Mouse (Mus musculus) midbrain, embryonic 16.5 days (tissue): ENCODE measurements at regions not wholly inside any gene's neighbourhood (a gene's known extent, or its start where the extent isn't known, plus 50 kb on each side); places are given as distances from the start of the nearest gene placed in this dataset.

Experiments
- ATAC-seq: fragments of 200-750 bp; cut with Nextera tagmentation; 2 replicates; pipeline ENCODE4 v1.8.0; 2017; ENCODE audit warnings: moderate TSS enrichment
- H3K27ac ChIP-seq: fragments of 300-500 bp; sonication (generic); 2 replicates; pipeline ENCODE4 v1.5.1; 2014; ENCODE audit warnings: mild to moderate bottlenecking, low read length, mixed read lengths
- H3K27me3 ChIP-seq: fragments of 300-500 bp; sonication (generic); 2 replicates; pipeline ENCODE4 v1.6.1; 2014; ENCODE audit warnings: low read depth, low read length, mixed read lengths; ENCODE audit not compliant: control insufficient read depth, insufficient read depth
- H3K36me3 ChIP-seq: fragments of 300-500 bp; sonication (generic); 2 replicates; pipeline ENCODE4 v1.6.1; 2014; ENCODE audit warnings: mild to moderate bottlenecking, low read length, moderate library complexity, mixed read lengths; ENCODE audit not compliant: control insufficient read depth, insufficient read depth
- H3K4me1 ChIP-seq: fragments of 300-500 bp; sonication (generic); 2 replicates; pipeline ENCODE4 v1.6.1; 2014; ENCODE audit warnings: mild to moderate bottlenecking, low read length, mixed read lengths; ENCODE audit not compliant: control insufficient read depth, insufficient read depth
- H3K4me2 ChIP-seq: fragments of 300-500 bp; sonication (generic); 2 replicates; pipeline ENCODE4 v1.6.1; 2014; ENCODE audit warnings: mild to moderate bottlenecking, low read length, mixed read lengths
- H3K4me3 ChIP-seq: fragments of 300-500 bp; sonication (generic); 2 replicates; pipeline ENCODE4 v1.5.1; 2014; ENCODE audit warnings: low read depth, mild to moderate bottlenecking, low read length, moderate library complexity, mixed read lengths
- H3K9ac ChIP-seq: fragments of 300-500 bp; sonication (generic); 2 replicates; pipeline ENCODE4 v1.6.1; 2014; ENCODE audit warnings: low read depth, low read length, mixed read lengths
- H3K9me3 ChIP-seq: fragments of 300-500 bp; sonication (generic); replicated peaks from 2 replicates; pipeline ENCODE4 v1.6.1; 2014; ENCODE audit warnings: mild to moderate bottlenecking, low read length, mixed read lengths; ENCODE audit not compliant: control insufficient read depth, poor library complexity, severe bottlenecking
- WGBS: fragments of 180-500 bp; shearing (Covaris S2); extraction: QIAGEN DNeasy Blood & Tissue Kit; methylation state at CpG from one replicate; pipeline ENCODE4 v1.1.7; 2014; 5-methylcytosine and 5-hydroxymethylcytosine counted together

- no peak for ATAC-seq
- Histone ChIP-seq H3K4me1 (no peaks in the 10 kb centered on the region), H3K36me3 (no peaks in the 10 kb centered on the region), H3K9me3 (no peaks in the 10 kb centered on the region), H3K27ac (no peak overlapping the region), H3K4me2 (no peak overlapping the region), H3K27me3 (no peaks in the 10 kb centered on the region), H3K4me3 (no peak overlapping the region), H3K9ac (no peak overlapping the region)
- 37% methylated on average over 3 of the region's 3 CpGs for WGBS
Observed at GRCm38 (mm10) chr8:8186046-8186445, 475.0 kb downstream of the Efnb2 start.

- H3K9me3 ChIP-seq: no peaks in the 10 kb centered on the region
- WGBS: 78% methylated on average over 6 of the region's 6 CpGs
- H3K4me2 ChIP-seq: no peak overlapping the region
- no peak for ATAC-seq
- H3K27me3 ChIP-seq: no peaks in the 10 kb centered on the region
- no peaks in the 10 kb centered on the region for H3K4me1 ChIP-seq
- no peak overlapping the region for H3K4me3 ChIP-seq
- no peak overlapping the region for H3K27ac ChIP-seq
- H3K36me3 ChIP-seq: no peaks in the 10 kb centered on the region
- no peak overlapping the region for H3K9ac ChIP-seq
Observed at GRCm38 (mm10) chr8:8183233-8183622, 477.8 kb downstream of the Efnb2 start.

- Histone ChIP-seq H3K9ac (no peak overlapping the region), H3K4me1 (no peaks in the 10 kb centered on the region), H3K27ac (no peak overlapping the region), H3K9me3 (no peaks in the 10 kb centered on the region), H3K4me3 (no peak overlapping the region), H3K36me3 (no peaks in the 10 kb centered on the region), H3K27me3 (no peaks in the 10 kb centered on the region), H3K4me2 (no peak overlapping the region)
- no peak for ATAC-seq
- WGBS: 66% methylated on average over 4 of the region's 4 CpGs
Observed at GRCm38 (mm10) chr8:8182616-8183232, 478.3 kb downstream of the Efnb2 start.

- Histone ChIP-seq H3K9me3 (no peaks in the 10 kb centered on the region), H3K27ac (no peak overlapping the region), H3K4me2 (no peak overlapping the region), H3K27me3 (no peaks in the 10 kb centered on the region), H3K9ac (no peak overlapping the region), H3K4me1 (no peaks in the 10 kb centered on the region), H3K36me3 (no peaks in the 10 kb centered on the region), H3K4me3 (no peak overlapping the region)
- 81% methylated on average over 2 of the region's 2 CpGs for WGBS
- no peak for ATAC-seq
Observed at GRCm38 (mm10) chr8:8182108-8182507, 478.9 kb downstream of the Efnb2 start.

GRCm38 (mm10) chr8:8174286-8174685 lies 486.8 kb downstream of the Efnb2 start:
- no peaks in the 10 kb centered on the region for H3K9me3 ChIP-seq
- 31% methylated on average over 2 of the region's 2 CpGs for WGBS
- ATAC-seq: no peak

GRCm38 (mm10) chr8:8168674-8169073 lies 492.4 kb downstream of the Efnb2 start:
- Histone ChIP-seq H3K9me3 (no peaks in the 10 kb centered on the region), H3K36me3 (no peaks in the 10 kb centered on the region), H3K4me3 (no peak overlapping the region), H3K27ac (no peak overlapping the region), H3K9ac (no peak overlapping the region), H3K4me2 (no peak overlapping the region), H3K4me1 (no peaks in the 10 kb centered on the region), H3K27me3 (no peaks in the 10 kb centered on the region)
- 90% methylated on average over 6 of the region's 6 CpGs for WGBS
- no peak for ATAC-seq

More at GRCm38 (mm10) chr8:8174286-8174685, 486.8 kb downstream of the Efnb2 start:
- no peak overlapping the region for H3K4me2 ChIP-seq
- 0 out of 2 replicates have a peak, but pooled peaks cover 2% of the 10 kb centered on the region for H3K4me1 ChIP-seq
- no peaks in the 10 kb centered on the region for H3K27me3 ChIP-seq
- no peak overlapping the region for H3K9ac ChIP-seq
- no peak overlapping the region for H3K4me3 ChIP-seq
- no peaks in the 10 kb centered on the region for H3K36me3 ChIP-seq
- H3K27ac ChIP-seq: no peak overlapping the region

GRCm38 (mm10) chr8:8168250-8168649 lies 492.8 kb downstream of the Efnb2 start:
- no peak overlapping the region for H3K27ac ChIP-seq
- H3K4me2 ChIP-seq: no peak overlapping the region
- ATAC-seq: no peak
- no peak overlapping the region for H3K4me3 ChIP-seq
- no peaks in the 10 kb centered on the region for H3K27me3 ChIP-seq
- no peaks in the 10 kb centered on the region for H3K36me3 ChIP-seq
- no peak overlapping the region for H3K9ac ChIP-seq
- 90% methylated on average over 11 of the region's 11 CpGs for WGBS
- H3K9me3 ChIP-seq: no peaks in the 10 kb centered on the region
- H3K4me1 ChIP-seq: no peaks in the 10 kb centered on the region

GRCm38 (mm10) chr8:8147527-8147926 lies 513.5 kb downstream of the Efnb2 start:
- peaks cover 6% of the 10 kb centered on the region; the same call in 1 of the 2 replicates for H3K9me3 ChIP-seq
- no peak overlapping the region for H3K27ac ChIP-seq
- ATAC-seq: no peak
- no peaks in the 10 kb centered on the region for H3K27me3 ChIP-seq
- H3K4me2 ChIP-seq: no peak overlapping the region
- no peak overlapping the region for H3K9ac ChIP-seq
- H3K4me3 ChIP-seq: no peak overlapping the region
- no peaks in the 10 kb centered on the region for H3K4me1 ChIP-seq
- 96% methylated on average over 5 of the region's 5 CpGs for WGBS
- H3K36me3 ChIP-seq: no peaks in the 10 kb centered on the region

GRCm38 (mm10) chr8:8142933-8143495 lies 518.0 kb downstream of the Efnb2 start:
- no peak for ATAC-seq
- H3K9me3 ChIP-seq: peaks cover 3% of the 10 kb centered on the region; the same call in 1 of the 2 replicates
- WGBS: 74% methylated on average over 6 of the region's 6 CpGs
- H3K4me3 ChIP-seq: no peak overlapping the region
- no peak overlapping the region for H3K9ac ChIP-seq
- no peak overlapping the region for H3K27ac ChIP-seq
- H3K4me2 ChIP-seq: no peak overlapping the region
- H3K4me1 ChIP-seq: no peaks in the 10 kb centered on the region
- H3K27me3 ChIP-seq: no peaks in the 10 kb centered on the region
- no peaks in the 10 kb centered on the region for H3K36me3 ChIP-seq
